In genomic region chr13:39903319-39903718, GRCm38 (mm10) we compare ENCODE assay signal across 13 mouse cellular contexts.
"Had no signal": no experiment of that assay in that cellular context is flagged by ENCODE, and none has a peak within 500 bp of the region (broad histone marks: within the 10 kb centered on the region; RNA-seq: fewer than 3 reads in every experiment).

No protein-coding gene starts in this region.

- H3K27ac ChIP-seq: kidney, postnatal 0 days; limb, embryonic 13.5 days; liver, embryonic 14.5 days; stomach, embryonic 15.5 days had no signal

- H3K9ac ChIP-seq: limb, embryonic 13.5 days; liver, embryonic 14.5 days; stomach, embryonic 15.5 days had no signal

- H3K4me2 ChIP-seq: limb, embryonic 13.5 days; stomach, embryonic 15.5 days had no signal

- H3K36me3 ChIP-seq: limb, embryonic 13.5 days; stomach, embryonic 15.5 days had no signal

- H3K9me3 ChIP-seq: limb, embryonic 13.5 days; stomach, embryonic 15.5 days had no signal

- DNase-seq: kidney, adult 9 months; kidney, postnatal 36 days; layer of hippocampus, adult 9-11 months; layer of hippocampus, postnatal 36 days; left cerebral cortex, postnatal 4 days; lung, adult 18-20 months; right cerebral cortex, postnatal 14 days; thymus, adult 2 months; thymus, postnatal 25 days had no signal

- H3K4me1 ChIP-seq: limb, embryonic 13.5 days; stomach, embryonic 15.5 days had no signal

- H3K27me3 ChIP-seq: limb, embryonic 13.5 days; stomach, embryonic 15.5 days had no signal

- H3K4me3 ChIP-seq: limb, embryonic 13.5 days; stomach, embryonic 15.5 days had no signal
